ENCODE assay signal across 9 mouse cellular contexts in genomic region chr3:95672861-95673706, GRCm38 (mm10). TPM values are rescaled to one million over a fixed set of nuclear protein-coding genes. Genes with fewer than 3 reads are reported as not detected.
A peak's percentile ranks its signal among the peaks of the same experiment; 100 is the strongest.
DNase-seq lines count a peak whose midpoint lies in the region; ATAC-seq and TF ChIP-seq lines count a peak whose summit lies in the region.
"Had no signal": no experiment of that assay in that cellular context is flagged by ENCODE, and none has a peak within 500 bp of the region (broad histone marks: within the 10 kb centered on the region; RNA-seq: fewer than 3 reads in every experiment).

No protein-coding gene starts in this region.

- H3K27ac ChIP-seq in cerebellum, adult 2 months (ENCODE audit: insufficient read depth, low read length), result 0 out of 2 replicates have a peak overlapping the region, but pooled peaks have one; percentile 16
- peak overlapping the region; percentile 99 for H3K27ac ChIP-seq in heart, postnatal 0 days (ENCODE audit: low read depth)
- peak overlapping the region; percentile 99 for H3K27ac ChIP-seq in lung, embryonic 16.5 days (ENCODE audit: low read length)

- peak; percentile 21 for ATAC-seq in heart, postnatal 0 days (ENCODE audit: insufficient read depth, low read depth)
- 0 out of 2 replicates have a peak, but pooled peaks have one; percentile 4 for ATAC-seq in lung, embryonic 16.5 days (ENCODE audit: low read depth)

- DNase-seq in cerebellum, adult 2 months, result no peak
- DNase-seq in cerebellum, adult 9-11 months, result no peak
- DNase-seq in CD8-positive naive resting alpha-beta T cell, adult 2 months (ENCODE audit: low read depth in 2 of 2, low spot score in 2 of 2), result peak; percentile 63 to 65
- peak; percentile 35 for DNase-seq in heart, postnatal 0 days (ENCODE audit: low spot score)
- DNase-seq in thymus, postnatal 4 days, result peak; percentile 69
- DNase-seq in urinary bladder, adult 18-20 months (ENCODE audit: low spot score in 2 of 2), result no peak
- DNase-seq in urinary bladder, postnatal 10 days (ENCODE audit: low spot score), result no peak

- 40% methylated on average over 10 of the region's 10 CpGs for WGBS in cerebellum, adult 2 months
- 20% methylated on average over 10 of the region's 10 CpGs for WGBS in heart, postnatal 0 days
- WGBS in lung, embryonic 16.5 days, result 27% methylated on average over 10 of the region's 10 CpGs

- no peak overlapping the region for H3K4me3 ChIP-seq in cerebellum, adult 2 months (replicated peaks; ENCODE audit: insufficient read depth, low read depth, low read length)
- peak overlapping the region; percentile 30 for H3K4me3 ChIP-seq in heart, postnatal 0 days (ENCODE audit: low read depth, low read length)
- peak overlapping the region; percentile 13 for H3K4me3 ChIP-seq in lung, embryonic 16.5 days (ENCODE audit: low read length)

- H3K9ac ChIP-seq in heart, postnatal 0 days (replicated peaks; ENCODE audit: low read depth, low read length), result peak overlapping the region; percentile 65
- peak overlapping the region; percentile 55 for H3K9ac ChIP-seq in lung, embryonic 16.5 days (ENCODE audit: low read length)

- H3K4me1 ChIP-seq in cerebellum, adult 2 months (ENCODE audit: control insufficient read depth, insufficient read depth, low read length), result peaks cover 15% of the 10 kb centered on the region
- H3K4me1 ChIP-seq in heart, postnatal 0 days (ENCODE audit: control insufficient read depth, insufficient read depth), result peaks cover 55% of the 10 kb centered on the region
- peaks cover 54% of the 10 kb centered on the region for H3K4me1 ChIP-seq in lung, embryonic 16.5 days (replicated peaks; ENCODE audit: control insufficient read depth, insufficient read depth, low read length)

- peaks cover 10% of the 10 kb centered on the region for H3K36me3 ChIP-seq in heart, postnatal 0 days (replicated peaks; ENCODE audit: control insufficient read depth, insufficient read depth, low read length)
- H3K36me3 ChIP-seq in lung, embryonic 16.5 days (ENCODE audit: control insufficient read depth, insufficient read depth, low read length), result peaks cover 4% of the 10 kb centered on the region; the same call in 1 of the 2 replicates

- peak; percentile 16; the same call in 1 of the 2 replicates for TF ChIP-seq EP300 in heart, postnatal 0 days (IDR thresholded peaks at IDR 0.05; ENCODE audit: low read depth)

- TF ChIP-seq POLR2A in cerebellum, adult 2 months (IDR thresholded peaks at IDR 0.05; ENCODE audit: borderline replicate concordance, insufficient read depth, low read length), result no peak

- H3K9me3 ChIP-seq in heart, postnatal 0 days (replicated peaks; ENCODE audit: control insufficient read depth, low read length), result no peaks in the 10 kb centered on the region
- no peaks in the 10 kb centered on the region for H3K9me3 ChIP-seq in lung, embryonic 16.5 days (ENCODE audit: control insufficient read depth, low read length)

- no peak for TF ChIP-seq CTCF in cerebellum, adult 2 months (IDR thresholded peaks at IDR 0.05; ENCODE audit: borderline replicate concordance, insufficient read depth, low read depth, low read length)
- peak; percentile 22 for TF ChIP-seq CTCF in heart, postnatal 0 days (IDR thresholded peaks at IDR 0.05; ENCODE audit: low read depth)

- H3K27me3 ChIP-seq in cerebellum, adult 2 months (ENCODE audit: control insufficient read depth, insufficient read depth, low read length), result no peaks in the 10 kb centered on the region
- no peaks in the 10 kb centered on the region for H3K27me3 ChIP-seq in heart, postnatal 0 days (ENCODE audit: control insufficient read depth, insufficient read depth, low read length)
- H3K27me3 ChIP-seq in lung, embryonic 16.5 days (ENCODE audit: control insufficient read depth, insufficient read depth, low read depth, low read length), result no peaks in the 10 kb centered on the region

- peak overlapping the region; percentile 61 for H3K4me2 ChIP-seq in heart, postnatal 0 days (ENCODE audit: low read depth, low read length)
- H3K4me2 ChIP-seq in lung, embryonic 16.5 days (ENCODE audit: low read depth, low read length), result peak overlapping the region; percentile 47

RNA-seq across cellular contexts. Expression of gene Mcl1, which starts 14.5 kb away (rescaled TPM):
- 43.6 and 45.4 TPM in 2 replicates for polyA plus RNA-seq in cerebellum, adult 2 months (2012; rRNA removed)
- 213 and 278 TPM in 2 replicates for total RNA-seq in heart, postnatal 0 days (2014; rRNA removed; ENCODE audit: low replicate concordance)
- polyA plus RNA-seq in heart, postnatal 0 days (2015; fragmentation: Nextera tagmentation; extraction: Ambion mirVana), result 50.1 and 51.9 TPM in 2 replicates
- polyA plus RNA-seq in lung, embryonic 16.5 days (2015; fragmentation: Nextera tagmentation; extraction: Ambion mirVana), result 23.1 and 31.7 TPM in 2 replicates

RNA-seq across cellular contexts. Expression of gene Adamtsl4, which starts 14.6 kb away (rescaled TPM):
- polyA plus RNA-seq in cerebellum, adult 2 months (2012; rRNA removed), result 13.5 and 15.9 TPM in 2 replicates
- total RNA-seq in heart, postnatal 0 days (2014; rRNA removed; ENCODE audit: low replicate concordance), result 20.2 and 23.8 TPM in 2 replicates
- 7.5 and 11.2 TPM in 2 replicates for polyA plus RNA-seq in heart, postnatal 0 days (2015; fragmentation: Nextera tagmentation; extraction: Ambion mirVana)
- 4.4 and 5.5 TPM in 2 replicates for polyA plus RNA-seq in lung, embryonic 16.5 days (2015; fragmentation: Nextera tagmentation; extraction: Ambion mirVana)
- total RNA-seq: hematopoietic stem cell, adult 5-6 weeks had no signal

RNA-seq across cellular contexts. Expression of gene Ensa, which starts 48.3 kb away (rescaled TPM):
- 84.5 and 88.8 TPM in 2 replicates for polyA plus RNA-seq in cerebellum, adult 2 months (2012; rRNA removed)
- 43.3 and 49.6 TPM in 2 replicates for total RNA-seq in heart, postnatal 0 days (2014; rRNA removed; ENCODE audit: low replicate concordance)
- polyA plus RNA-seq in heart, postnatal 0 days (2015; fragmentation: Nextera tagmentation; extraction: Ambion mirVana), result 38.5 and 40.6 TPM in 2 replicates
- polyA plus RNA-seq in lung, embryonic 16.5 days (2015; fragmentation: Nextera tagmentation; extraction: Ambion mirVana), result 61.6 and 65.0 TPM in 2 replicates

Comparison
In these comparisons a context has a peak if more than half of its experiments do, and no peak if none do; other contexts are left out.
1. DNase-seq: peak in CD8-positive naive resting alpha-beta T cell, adult 2 months (2 of 2), heart, postnatal 0 days (single experiment) and thymus, postnatal 4 days (single experiment); none in cerebellum, adult 2 months (0 of 2), cerebellum, adult 9-11 months (single experiment), urinary bladder, adult 18-20 months (0 of 2) and urinary bladder, postnatal 10 days (single experiment).
2. H3K27ac ChIP-seq: peak in every context shown above with its lines; median percentile 99 in heart, postnatal 0 days; 99 in lung, embryonic 16.5 days; 16 in cerebellum, adult 2 months.